Mouse (Mus musculus) kidney, adult 9 months (tissue): ENCODE measurements at regions not wholly inside any gene's neighbourhood (a gene's known extent, or its start where the extent isn't known, plus 50 kb on each side); places are given as distances from the start of the nearest gene placed in this dataset.

Experiments
- DNase-seq: peaks from one replicate; pipeline ENCODE4 v3.0.0; 2022

DNA sequence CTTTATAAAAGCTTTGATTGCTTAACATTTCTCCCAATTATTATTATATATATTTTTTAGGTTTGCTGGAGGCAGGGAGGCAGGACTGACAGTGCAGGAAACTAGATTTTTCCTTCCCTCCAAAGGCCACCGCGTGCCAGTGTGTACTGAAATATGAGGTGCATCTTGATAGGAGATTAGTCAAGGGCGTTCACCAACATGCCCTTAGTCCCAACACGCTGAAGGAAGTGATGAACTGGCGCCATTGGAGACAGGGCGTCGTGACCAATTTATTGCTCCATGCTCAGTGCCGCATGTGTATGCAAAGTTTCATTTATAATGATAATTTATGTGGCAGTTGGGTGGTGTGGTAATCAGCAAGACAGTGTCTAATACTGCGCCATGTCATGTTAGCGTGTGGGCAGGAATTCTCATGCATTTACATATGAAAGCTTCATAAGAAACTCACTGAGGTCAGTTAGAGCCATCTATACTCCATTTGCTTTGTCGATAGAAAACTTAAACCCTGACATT is 66.2 kb downstream of the Isl1 start:
- no peak for DNase-seq

DNA sequence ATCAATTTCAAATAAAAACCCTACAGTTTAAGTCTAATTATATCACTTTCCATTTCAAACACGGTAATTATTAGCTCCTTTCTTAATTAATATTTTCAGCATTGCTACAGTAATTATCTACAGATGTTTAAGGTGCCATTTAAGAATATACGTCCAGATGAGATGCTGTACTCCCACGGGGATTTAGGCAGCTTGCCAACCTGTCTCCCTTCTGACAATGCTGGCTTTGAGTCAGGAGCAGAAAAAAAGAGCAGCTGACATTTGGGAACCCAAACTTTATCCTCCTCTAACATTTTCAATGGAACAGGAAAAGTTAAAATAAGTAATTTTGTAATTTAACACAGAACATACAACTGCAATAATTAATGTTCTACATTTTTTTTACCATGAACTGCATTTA is 94.4 kb downstream of the Isl1 start:
- DNase-seq: no peak

DNA sequence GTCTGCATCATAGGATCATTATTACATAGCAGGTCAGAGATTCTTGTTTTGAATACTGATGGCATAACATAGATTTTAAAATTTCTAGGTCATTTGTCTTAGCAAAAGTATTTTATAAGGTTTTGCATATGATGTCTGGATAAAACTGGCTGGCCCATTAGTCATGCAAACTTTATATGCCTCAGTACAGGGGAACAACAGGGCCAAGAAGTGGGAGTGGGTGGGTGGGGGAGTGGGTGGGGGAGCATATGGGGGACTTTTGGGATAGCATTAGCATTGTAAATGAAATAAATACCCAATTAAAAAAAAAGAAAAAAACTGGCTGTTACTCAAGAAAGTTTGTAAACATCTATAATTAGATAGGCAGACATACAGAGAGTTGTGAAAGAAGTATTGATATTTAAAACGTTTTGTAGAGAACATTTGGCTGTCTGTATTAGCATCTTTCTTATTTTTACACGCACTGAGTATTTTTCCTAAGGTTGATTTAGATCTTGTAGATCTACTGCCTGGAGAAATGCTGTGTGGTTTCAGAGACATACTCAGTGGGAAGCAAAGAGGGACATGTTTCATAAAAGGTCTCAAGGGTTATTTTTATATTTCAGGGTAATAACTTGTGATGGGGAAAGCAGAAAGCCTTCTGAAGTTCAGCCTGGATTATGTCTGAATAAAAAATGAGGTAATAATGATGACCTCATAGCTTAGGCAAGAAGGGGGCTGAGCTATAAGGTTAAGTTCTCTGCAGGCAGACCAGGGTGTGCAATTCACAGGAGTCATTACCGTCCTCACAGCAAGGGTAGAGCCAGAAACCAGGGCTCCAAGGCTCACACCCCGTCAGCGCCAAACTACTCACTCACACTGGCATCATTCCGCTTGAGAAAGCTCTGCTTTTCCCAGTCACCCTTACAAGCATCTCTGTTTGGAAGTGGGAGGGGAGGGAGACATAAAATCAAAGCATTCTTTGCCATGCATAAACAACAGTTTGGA is 95.4 kb downstream of the Isl1 start:
- DNase-seq: no peak

DNA sequence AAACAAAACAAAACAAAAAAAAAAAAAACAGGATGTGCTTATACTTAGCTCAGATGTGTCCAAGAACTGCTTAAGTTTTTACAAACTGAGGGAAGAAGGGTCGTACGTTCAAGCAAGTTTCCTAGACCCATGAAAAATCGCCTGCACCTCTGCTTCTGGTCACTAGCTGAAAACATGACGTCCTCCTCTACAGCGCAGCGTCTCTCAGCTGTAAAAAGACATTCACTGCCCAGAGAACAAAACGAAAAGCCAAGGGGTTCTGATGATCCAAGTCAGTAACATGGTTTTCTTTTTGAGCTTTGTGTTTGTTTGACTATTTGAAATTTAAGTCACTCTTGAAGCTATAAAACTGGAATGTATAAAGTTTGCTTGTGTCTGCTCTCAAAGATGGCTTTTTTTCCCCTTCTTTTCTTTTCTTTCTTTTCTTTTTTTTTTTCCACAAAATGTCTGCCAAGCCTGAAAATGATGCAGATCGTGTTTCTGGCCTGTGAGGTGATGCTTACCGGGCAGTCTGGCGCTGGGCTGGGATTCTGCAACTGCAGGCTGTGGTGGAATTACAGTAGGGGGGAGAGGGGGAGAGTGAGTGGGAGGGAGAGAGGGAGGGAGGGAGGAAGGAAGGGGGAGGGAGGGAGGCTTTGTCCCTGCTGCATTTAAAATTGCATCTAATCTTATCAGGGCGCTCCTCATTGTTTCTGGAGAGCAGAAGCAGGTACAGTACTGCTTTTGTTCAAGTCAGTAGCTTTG is 108.1 kb downstream of the Isl1 start:
- DNase-seq: no peak

DNA sequence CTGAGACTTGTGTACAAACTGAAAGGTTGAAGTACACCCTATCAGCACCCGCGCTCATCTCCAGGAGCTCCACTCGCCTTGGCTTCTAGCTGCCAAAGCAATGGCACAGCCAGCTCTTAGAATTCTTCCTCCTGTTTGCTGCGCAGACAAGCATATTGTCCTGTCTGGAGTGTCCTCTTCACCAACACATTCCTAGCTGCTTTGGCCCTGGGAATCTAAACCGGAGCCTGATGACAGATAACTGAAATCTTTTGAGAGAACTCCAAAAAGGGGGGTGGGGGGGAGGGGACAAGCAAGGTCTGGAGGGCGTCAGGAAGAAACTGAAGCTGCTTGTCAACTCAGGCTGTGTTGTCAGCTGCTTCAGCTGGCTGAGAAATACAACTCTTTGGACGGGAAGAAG is 122.4 kb downstream of the Isl1 start:
- no peak for DNase-seq

DNA sequence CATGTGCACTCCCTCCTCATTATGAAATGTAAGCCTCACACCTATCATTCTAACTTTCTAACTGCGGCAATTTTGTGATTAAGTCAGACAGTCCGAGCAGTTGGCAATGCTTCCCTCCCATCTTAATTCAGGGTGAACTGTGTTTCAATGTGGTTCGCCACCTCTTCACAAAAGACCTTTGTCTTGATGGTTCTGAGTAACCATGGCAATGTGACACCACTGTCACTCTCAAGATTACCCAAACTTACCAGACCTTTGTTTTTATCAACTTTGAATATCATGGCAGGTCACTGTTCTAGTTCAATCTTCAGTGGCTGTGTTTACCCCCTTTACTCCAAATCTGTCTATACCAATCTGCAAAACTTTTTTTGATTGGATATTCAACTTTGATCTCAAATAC is 131.7 kb downstream of the Isl1 start:
- no peak for DNase-seq

DNA sequence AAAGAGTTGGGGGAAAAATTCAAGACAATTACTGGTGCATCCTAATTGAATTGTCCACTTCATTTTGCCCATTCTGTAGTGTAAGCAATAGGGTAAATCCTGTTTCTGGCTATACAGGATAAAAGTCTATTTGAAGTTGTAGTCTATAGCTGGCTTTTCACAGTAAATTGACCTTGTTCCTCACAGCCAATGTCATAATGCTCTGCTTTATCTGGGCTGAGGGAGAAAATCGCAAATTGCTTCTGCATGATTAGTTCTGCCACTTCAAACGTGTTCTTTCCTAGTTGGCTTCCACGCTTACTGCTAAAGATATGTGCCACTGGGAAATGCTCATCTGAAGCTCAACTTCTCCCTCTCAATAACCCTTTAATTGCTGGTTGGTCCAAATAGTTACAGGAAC is 134.5 kb downstream of the Isl1 start:
- no peak for DNase-seq

DNA sequence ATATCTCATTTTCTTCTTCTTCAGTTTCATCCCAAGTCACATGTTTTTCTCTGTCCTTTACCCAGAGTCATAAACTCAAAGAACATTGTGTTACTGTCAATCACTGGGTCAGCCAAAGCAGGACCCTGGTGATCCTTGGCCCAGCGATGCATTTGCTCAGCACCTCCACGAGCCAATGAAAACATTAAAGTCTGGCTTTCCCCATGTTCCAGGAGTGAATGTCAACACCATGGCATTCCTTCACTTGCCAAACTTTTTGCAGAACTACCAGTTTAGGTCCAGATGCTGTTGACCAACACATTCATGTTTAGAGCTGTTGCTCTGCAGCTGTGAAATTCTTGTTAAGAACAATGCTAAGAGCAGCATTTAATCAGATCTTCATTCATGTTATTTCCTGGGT is 135.6 kb downstream of the Isl1 start:
- DNase-seq: no peak

DNA sequence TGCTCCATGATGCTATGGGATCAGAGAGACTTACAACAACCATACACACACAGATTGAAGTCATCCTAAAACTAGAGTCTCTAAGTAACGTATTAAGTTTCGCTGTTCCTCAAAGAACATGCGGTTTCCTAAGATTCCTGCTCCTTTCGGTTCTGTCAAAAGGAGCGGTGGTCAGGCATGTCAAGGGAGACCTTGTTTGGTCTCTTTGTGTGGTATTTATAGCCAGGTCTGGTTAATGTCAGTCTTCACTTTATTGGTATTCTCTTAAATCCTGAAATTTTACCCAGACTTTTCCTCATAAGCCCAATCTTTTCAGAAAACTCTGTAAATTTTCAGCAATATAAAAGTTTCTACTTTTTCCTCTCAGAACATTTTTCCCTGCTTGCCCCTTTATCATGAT is 166.5 kb downstream of the Isl1 start:
- no peak for DNase-seq

DNA sequence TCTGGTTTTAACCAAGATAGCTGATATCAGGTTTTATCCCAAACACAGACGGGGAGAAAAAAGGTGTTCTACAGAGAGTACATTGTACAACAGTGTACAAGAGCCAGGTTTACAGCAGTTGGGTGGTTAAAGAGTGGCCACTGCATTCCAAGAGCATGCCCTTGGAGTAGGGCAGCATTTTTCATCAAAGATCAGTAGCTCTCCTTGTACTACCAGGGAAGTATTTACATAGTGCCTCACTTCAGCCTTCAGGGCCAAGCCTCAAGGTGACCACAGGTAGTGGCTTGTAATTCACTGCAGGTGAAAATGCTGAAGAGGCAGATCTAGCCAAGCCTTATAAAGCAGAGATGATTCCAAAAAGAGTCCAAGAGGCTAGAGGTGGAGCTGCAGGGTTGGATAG is 190.8 kb downstream of the Isl1 start:
- DNase-seq: no peak

DNA sequence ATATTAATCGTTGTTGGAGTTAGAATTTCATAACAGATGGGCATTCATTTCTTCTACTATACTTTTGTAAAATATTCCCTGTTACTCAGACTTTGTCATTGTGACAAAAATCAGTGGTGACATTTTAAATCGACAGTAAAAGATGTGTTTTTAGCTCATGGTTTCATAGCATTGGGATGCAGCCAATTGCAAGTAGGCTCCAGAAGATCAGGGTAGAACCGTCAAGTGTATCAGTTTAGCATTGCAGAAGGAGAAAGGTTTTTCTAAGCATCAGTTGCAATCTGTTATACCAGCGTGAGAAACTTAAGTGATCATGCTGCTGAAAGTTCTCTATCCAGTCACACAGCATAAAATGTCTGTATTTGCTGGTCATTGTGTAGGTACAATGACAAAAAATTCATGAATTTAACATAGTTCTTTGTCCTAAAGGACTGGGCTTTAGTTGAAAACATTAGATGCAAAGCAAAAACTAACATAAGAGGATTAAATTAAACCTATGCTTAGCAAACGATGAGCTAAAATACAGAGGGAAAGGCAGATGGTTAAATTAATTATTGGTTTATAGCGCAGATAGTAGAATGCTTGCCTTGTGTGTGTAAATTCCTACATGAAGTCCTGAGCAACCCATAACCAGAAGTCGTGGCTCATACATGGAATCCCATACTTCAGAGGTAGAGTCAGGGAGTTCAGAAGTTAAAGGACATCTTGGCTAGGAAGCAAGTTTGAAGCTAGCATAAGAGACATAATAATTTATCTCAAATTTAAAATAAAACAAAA is 198.3 kb downstream of the Isl1 start:
- no peak for DNase-seq

DNA sequence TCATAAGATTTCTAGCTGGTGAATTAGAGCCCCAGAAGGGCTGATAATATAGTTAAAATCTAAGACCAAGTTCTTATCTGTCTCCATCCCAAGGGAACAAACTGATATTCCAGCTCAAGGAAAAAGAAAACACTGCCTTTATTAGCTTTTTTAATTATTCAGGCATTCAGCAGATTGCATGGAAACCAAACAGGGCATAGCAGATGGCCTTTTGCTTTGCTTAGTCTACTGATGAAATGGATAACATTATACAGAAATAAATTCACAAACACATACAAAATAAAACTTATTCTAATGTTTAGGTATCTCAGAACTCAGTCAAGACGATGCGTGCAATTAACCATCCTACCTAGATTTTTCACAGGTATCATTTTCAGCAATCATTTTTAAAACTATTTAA is 198.9 kb downstream of the Isl1 start:
- no peak for DNase-seq

DNA sequence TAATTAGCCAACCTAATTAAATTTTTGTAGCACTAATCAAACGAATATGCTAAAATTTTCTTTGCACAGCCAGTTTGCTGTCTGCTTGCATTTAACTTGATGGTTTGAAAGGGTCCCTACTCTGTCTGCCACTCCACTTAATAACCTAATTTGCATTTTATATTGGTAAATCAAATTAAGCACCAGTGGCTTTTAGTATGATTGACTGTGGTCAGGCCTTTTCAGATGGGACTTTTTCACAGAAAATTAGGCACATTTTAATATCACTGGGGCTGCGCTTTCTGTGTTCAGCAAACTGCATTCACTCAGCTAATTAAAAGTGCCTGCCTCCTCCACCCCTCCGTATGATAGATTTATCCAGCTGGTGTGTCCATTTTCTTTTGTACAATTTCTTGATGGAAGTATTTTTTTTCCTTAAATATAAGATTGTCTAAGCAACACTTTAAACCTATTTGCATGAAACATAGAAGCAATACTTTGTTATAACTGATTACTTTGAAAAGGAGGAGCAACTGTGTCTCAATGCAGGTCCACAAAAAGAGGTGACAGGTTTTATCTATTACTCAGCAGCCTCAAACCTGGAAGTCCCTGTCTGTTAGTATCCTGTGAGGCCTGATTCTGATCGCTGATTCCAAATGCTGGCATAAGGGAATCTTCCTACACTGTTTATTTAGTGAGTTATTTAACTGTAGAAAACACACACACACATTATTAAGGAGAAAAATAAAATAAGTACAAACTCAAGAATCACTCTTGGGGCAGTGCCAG is 221.8 kb downstream of the Isl1 start:
- no peak for DNase-seq

DNA sequence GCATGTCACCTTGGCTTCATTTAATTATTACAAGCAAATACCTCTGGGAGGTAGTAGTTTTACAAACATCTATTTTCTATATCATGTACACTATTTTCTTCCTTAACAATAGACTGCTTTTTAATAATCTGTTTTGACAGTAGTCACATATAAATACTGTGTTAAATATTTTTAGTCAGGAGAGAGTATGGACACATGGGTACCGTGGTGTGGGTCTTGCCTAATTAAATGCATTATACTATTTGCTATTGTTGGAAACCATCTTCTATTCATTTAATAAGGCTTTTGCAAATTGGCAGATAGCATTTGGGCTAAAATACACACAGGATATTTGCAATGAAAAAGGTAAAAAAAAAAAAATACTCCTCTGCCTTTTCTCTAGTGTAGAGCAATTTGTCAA is 222.3 kb downstream of the Isl1 start:
- no peak for DNase-seq

DNA sequence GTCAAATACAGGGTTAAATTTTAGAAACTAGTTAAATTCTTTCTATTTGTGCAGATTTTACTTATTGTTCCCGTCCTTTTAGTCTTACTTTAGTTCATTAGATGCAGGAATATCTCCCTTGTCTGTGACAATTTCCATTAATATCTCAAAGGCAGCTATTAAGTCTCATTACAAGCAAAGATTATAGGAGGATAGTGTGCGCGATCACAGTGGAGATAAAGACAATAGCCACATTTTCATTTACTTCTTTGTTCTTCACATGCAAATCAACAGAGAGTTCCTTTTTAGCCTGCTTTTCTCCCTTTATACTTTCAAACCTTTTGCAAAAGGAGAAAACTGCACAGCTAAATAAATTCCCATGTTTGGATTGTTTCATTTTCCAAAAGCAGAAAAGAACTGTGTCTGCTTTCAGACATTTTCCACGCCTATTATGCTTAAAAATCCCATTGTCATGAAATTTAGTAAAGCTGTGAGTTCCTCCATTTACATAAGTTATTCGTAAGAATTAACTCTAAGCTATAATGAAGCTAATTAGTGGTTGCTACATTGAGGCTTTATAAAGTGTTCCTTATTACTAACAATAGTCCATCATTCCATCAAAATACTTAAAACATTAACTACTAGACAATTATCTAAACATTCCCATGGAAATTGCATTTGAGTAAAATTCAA is 252.4 kb downstream of the Isl1 start:
- no peak for DNase-seq

DNA sequence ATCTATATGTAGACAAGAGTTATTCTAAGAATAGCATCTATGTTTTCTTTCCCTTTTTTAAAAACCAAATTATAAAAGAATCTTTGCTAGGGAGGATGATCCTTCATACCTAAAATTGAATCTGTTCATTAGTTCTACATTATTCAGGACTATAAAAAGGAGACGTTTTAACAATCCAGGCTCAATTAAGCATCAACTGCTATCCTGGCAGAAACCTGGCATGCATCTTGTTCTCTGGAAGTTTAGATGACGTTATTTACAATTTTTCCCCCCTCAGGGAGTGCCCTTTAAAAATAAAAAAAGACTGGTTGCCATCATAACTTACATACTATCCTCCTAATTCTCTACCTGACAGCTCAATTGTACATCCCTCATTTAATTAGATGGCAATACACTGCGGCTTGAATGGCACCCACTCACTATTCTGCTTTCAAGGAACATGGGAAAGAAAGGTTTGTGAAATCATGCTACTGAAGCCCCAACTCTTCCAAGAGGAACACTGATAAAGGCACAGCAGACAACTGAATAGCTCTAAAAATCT is 253.3 kb downstream of the Isl1 start:
- no peak for DNase-seq

DNA sequence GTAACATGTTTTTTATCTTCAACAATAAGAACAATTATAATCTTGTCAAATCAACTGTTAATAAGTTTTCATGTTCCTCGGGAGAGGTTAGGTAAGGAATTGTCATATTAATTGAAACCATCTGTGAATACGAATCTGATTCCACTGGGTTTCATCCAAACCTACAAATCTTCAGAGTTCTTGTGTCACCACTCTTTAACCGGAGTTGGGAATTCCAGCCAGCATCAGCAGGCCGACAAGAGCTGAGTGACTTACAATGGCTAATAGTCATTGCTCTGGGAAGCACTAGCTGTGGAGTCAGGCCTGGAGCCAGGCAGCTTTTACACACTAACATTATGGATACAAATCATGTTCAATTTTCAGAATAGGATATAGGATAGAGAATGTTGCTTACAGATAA is 273.3 kb downstream of the Isl1 start:
- no peak for DNase-seq

DNA sequence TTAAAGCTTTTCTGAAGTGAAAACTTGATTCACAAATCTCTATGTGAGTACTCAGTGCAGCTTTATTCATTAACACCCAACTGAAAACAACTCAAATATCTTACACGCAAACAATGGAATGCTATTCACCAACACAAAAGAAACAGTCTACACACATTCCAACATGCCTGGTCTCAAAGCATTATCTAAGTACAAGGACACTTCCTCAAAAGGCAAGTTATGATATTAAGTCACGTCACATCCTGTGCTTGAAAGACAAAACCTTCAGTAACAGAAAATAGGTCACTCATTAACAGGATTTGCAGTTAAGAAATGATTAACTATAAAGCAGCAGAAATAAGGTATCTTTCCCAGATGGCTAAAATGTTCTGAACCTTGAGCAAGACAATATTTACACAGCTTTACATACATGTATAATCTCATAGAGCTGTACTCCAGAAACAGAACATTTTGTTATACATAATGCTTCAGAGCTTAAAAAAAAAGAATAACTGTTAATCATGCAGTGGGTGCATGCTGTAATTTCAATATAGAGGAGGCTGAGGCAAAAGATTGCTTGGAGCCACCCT is 279.3 kb downstream of the Isl1 start:
- peak; percentile 16 for DNase-seq

DNA sequence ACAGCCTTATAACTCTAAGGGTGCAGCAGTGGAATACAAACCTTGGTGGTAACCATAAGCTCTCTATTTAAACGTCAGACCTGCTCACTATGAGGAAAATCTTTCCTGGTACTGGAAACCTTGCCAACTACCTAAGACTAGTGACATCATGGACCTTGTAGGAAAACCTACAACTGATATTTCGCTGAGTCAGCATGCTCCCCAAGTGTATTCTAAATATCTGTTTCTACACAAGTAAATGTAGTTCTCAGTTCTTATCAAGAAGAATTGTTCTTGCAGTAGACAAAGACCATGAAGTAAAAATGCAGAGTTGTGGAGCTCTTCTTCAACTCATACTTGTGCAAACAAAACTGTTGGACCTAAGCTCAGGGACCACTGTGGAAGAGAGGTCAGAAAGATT is 280.9 kb downstream of the Isl1 start:
- DNase-seq: no peak

DNA sequence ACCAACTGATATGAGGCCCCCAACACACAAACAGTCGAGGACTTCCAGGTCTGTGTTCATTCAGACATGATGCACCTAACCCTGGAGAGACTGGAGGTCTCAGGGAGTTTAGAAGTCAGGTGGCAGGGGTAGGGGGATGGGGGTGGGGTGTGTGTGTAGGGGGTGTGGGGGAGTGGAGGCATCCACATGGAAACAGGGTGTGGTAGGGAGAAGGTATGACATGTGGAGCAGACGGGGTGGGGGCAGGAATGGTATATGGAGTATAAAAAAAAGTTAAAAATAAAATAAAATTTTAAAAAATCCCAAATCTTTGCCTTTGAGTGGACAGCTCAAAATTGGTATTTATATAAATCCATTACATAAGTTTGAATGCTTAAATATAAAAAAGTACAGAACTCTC is 282.3 kb downstream of the Isl1 start:
- no peak for DNase-seq

DNA sequence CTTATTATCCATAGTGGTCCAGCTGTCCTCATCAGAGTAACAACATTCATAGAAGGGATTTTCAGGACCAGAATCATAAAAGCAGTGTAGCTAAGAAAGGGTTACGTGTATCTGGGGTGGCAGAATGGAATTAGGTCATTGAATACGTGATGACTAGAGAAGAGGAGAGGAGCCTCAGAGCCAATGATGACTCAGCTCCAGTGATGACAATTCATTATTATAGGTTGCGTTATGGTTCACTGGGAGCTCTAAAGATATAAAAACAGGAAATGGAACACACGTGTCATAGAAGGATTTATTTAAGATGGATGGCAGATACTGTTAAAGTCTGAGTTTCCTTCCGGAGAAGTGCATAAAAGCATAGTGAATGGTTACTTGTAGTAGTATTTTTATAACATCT is 291.6 kb downstream of the Isl1 start:
- DNase-seq: no peak
